Mouse (Mus musculus): ENCODE measurements around the gene Caskin1. TPM values are rescaled to one million over a fixed set of nuclear protein-coding genes. Genes with fewer than 3 reads are reported as not detected.
A peak's percentile ranks its signal among the peaks of the same experiment; 100 is the strongest.

Gene Caskin1
- polyA plus RNA-seq, 1 experiment from 2014 or later = 2.9 TPM

- Histone ChIP-seq H3K4me2 (ENCODE audit: low read depth, low read length) (no peak overlapping the region), H3K9me3 (ENCODE audit: control insufficient read depth, low read length) (no peaks in the 10 kb centered on the region), H3K27me3 (replicated peaks; ENCODE audit: control insufficient read depth, insufficient read depth, low read length) (no peaks in the 10 kb centered on the region), H3K27ac (replicated peaks; ENCODE audit: low read depth, low read length) (no peak overlapping the region), H3K4me3 (ENCODE audit: low read depth, low read length) (no peak overlapping the region), H3K4me1 (ENCODE audit: control insufficient read depth, insufficient read depth, low read length) (peaks cover 19% of the 10 kb centered on the region), H3K9ac (ENCODE audit: low read depth, low read length) (no peak overlapping the region), H3K36me3 (ENCODE audit: control insufficient read depth, insufficient read depth, low read length) (peaks cover 40% of the 10 kb centered on the region)
- ATAC-seq (ENCODE audit: low read depth) = no peak
- DNase-seq (ENCODE audit: low spot score) = no peak
- WGBS = 91% methylated on average over 10 of the region's 10 CpGs
These were observed 12.2 kb upstream of the Caskin1 start for GRCm38 (mm10) chr17:24476022-24476776.

DNA sequence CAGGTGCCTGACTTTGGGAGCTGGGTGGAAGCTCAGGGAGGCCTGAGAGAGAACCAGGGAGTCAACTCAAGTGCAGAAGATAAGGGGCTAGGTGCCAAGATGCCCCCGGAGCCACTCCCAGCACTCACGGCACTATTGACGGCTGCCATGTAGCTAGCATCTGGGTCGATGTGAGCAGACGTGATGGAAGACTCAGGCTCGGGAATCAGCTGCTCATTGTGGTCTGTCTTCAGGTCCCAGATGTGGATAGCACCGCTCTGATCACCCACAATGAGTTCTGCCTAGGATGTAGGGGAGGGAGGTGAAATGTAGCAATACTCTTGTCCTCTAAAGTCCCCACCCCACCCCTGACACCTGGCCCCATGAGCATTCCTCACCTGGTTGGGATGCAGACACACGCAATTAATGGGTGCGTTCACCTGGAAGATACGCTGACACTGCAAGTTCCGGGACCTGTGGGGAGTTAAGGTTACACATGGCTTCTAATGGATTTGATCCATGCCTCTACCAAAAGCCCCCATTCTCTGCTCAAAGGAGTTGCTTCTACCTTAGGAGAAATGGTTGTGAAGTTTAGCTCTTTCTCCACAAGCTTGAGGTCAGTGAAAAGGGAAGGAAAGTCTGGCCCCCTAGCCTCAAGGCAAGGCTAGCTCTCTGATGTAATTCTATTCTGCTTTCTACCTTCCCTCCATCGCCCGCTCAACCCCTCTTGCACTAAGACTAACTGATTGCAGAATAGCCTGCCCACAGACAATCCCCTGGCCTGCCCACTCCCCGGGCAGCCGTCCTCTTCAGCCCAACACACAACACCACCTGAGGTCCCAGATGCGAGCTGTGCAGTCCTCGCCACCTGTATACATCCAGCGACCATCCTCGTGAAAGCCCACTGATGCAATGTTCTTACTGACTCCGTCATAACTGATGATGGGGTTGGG is 11.1 kb upstream of the Caskin1 start:
- H3K4me2 ChIP-seq (ENCODE audit: low read depth, low read length) = no peak overlapping the region
- no peak overlapping the region for H3K27ac ChIP-seq (replicated peaks; ENCODE audit: low read depth, low read length)
- H3K9ac ChIP-seq (ENCODE audit: low read depth, low read length) = no peak overlapping the region
- WGBS = 93% methylated on average over 20 of the region's 20 CpGs
- peaks cover 9% of the 10 kb centered on the region for H3K4me1 ChIP-seq (ENCODE audit: control insufficient read depth, insufficient read depth, low read length)
- H3K4me3 ChIP-seq (ENCODE audit: low read depth, low read length) = peak overlapping the region; percentile 83; the same call in 1 of the 2 replicates
- no peaks in the 10 kb centered on the region for H3K9me3 ChIP-seq (ENCODE audit: control insufficient read depth, low read length)
- H3K27me3 ChIP-seq (replicated peaks; ENCODE audit: control insufficient read depth, insufficient read depth, low read length) = no peaks in the 10 kb centered on the region
- ATAC-seq (ENCODE audit: low read depth) (no peak), DNase-seq (ENCODE audit: low spot score) (no peak)
- H3K36me3 ChIP-seq (ENCODE audit: control insufficient read depth, insufficient read depth, low read length) = peaks cover 40% of the 10 kb centered on the region

DNA sequence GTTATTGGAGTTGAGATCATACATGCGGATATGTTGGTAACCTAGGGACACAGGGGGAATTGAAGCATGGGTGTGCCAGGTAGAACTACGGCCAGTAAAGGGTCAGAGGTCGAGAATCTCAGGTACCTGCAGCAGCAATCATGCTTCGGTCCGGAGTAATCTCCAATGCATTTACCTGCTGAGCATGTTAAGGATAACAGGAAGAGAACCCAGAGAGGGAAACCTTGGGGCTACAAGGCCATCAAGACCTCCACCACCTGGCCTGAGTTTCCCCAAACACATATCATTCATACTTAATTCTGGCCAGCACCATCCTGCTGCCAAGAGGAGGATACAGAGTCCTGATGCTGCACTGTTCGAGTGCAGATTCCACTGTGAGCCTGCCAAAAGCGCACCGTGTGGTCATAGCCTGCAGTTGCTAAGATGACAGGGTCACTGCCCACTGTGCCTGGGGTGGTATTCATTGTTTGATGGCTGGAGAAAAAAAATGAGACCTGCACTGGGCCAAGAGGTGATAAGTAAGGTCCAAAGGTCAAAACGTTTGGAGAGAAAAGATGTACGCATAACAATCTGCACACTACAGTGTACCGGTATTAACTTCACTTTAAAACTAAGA is 10.3 kb upstream of the Caskin1 start:
- no peak for DNase-seq (ENCODE audit: low spot score)
- no peaks in the 10 kb centered on the region for H3K27me3 ChIP-seq (replicated peaks; ENCODE audit: control insufficient read depth, insufficient read depth, low read length)
- peaks cover 7% of the 10 kb centered on the region for H3K4me1 ChIP-seq (ENCODE audit: control insufficient read depth, insufficient read depth, low read length)
- H3K36me3 ChIP-seq (ENCODE audit: control insufficient read depth, insufficient read depth, low read length) = peaks cover 40% of the 10 kb centered on the region
- ATAC-seq (ENCODE audit: low read depth) = no peak
- H3K9me3 ChIP-seq (ENCODE audit: control insufficient read depth, low read length) = no peaks in the 10 kb centered on the region
- H3K27ac ChIP-seq (replicated peaks; ENCODE audit: low read depth, low read length) = peak overlapping the region; percentile 91
- H3K4me2 ChIP-seq (ENCODE audit: low read depth, low read length) = peak overlapping the region; percentile 87
- peak overlapping the region; percentile 92 for H3K9ac ChIP-seq (ENCODE audit: low read depth, low read length)
- 52% methylated on average over 11 of the region's 11 CpGs for WGBS
- H3K4me3 ChIP-seq (ENCODE audit: low read depth, low read length) = peak overlapping the region; percentile 83

DNA sequence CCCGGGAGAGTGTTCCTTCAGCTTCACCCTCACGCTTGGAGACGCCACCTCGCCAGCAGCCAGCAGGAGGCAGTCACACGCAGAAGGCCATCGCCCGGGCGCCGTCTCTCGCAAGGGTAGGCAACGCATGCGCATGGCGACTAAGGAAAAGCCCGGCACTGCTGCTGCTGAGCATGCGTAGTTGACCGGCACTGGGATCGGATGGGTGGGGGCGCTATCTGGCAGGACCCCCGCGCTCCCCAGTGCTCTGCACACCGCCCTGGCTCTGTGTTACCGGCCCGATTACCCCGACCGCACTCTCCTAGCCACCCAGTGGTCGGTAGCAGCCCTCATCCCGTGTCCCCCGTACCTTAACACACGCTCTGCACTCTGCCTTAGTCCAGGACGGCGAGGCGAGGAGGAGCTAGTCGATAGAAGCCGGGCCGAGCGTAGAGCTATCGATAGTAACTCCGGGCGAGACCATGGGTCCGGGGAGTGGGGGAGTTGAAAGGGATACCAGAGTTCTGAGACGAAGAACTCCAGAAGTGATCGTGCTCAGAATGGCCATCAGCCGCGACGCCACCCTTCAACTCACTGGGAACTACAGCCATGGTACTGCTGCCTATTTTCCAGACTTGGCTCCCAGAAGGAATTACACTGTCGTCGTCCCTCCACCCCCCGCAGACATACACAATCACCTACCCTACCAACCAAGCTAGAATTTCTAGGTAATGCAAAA is 9.6 kb upstream of the Caskin1 start, which contains the start of gene Mlst8:
TSS of gene Mlst8 (minus strand) at position 416 of the 718 bp plus-strand sequence.
- H3K36me3 ChIP-seq (ENCODE audit: control insufficient read depth, insufficient read depth, low read length) = peaks cover 36% of the 10 kb centered on the region
- peak within 1 kb of the TSS; percentile 91 for H3K27ac ChIP-seq (replicated peaks; ENCODE audit: low read depth, low read length)
- H3K4me2 ChIP-seq (ENCODE audit: low read depth, low read length) = peak within 1 kb of the TSS; percentile 87
- DNase-seq (ENCODE audit: low spot score) = peak; percentile 97
- no peaks in the 10 kb centered on the region for H3K9me3 ChIP-seq (ENCODE audit: control insufficient read depth, low read length)
- no peaks in the 10 kb centered on the region for H3K27me3 ChIP-seq (replicated peaks; ENCODE audit: control insufficient read depth, insufficient read depth, low read length)
- 0% methylated on average over 44 of the region's 48 CpGs for WGBS
- peaks cover 7% of the 10 kb centered on the region for H3K4me1 ChIP-seq (ENCODE audit: control insufficient read depth, insufficient read depth, low read length)
- H3K4me3 ChIP-seq (ENCODE audit: low read depth, low read length) = peak within 1 kb of the TSS; percentile 83
- peak within 1 kb of the TSS; percentile 92 for H3K9ac ChIP-seq (ENCODE audit: low read depth, low read length)
- peak; percentile 95 for ATAC-seq (ENCODE audit: low read depth)

- Histone ChIP-seq H3K4me3 (ENCODE audit: low read depth, low read length) (peak overlapping the region; percentile 83), H3K27me3 (replicated peaks; ENCODE audit: control insufficient read depth, insufficient read depth, low read length) (no peaks in the 10 kb centered on the region), H3K36me3 (ENCODE audit: control insufficient read depth, insufficient read depth, low read length) (peaks cover 34% of the 10 kb centered on the region), H3K9ac (ENCODE audit: low read depth, low read length) (peak overlapping the region; percentile 92; the same call in 1 of the 2 replicates), H3K27ac (replicated peaks; ENCODE audit: low read depth, low read length) (peak overlapping the region; percentile 91), H3K9me3 (ENCODE audit: control insufficient read depth, low read length) (no peaks in the 10 kb centered on the region), H3K4me2 (ENCODE audit: low read depth, low read length) (peak overlapping the region; percentile 87), H3K4me1 (ENCODE audit: control insufficient read depth, insufficient read depth, low read length) (peaks cover 7% of the 10 kb centered on the region)
- ATAC-seq (ENCODE audit: low read depth) (no peak), DNase-seq (ENCODE audit: low spot score) (no peak)
- 28% methylated on average over 1 of the region's 1 CpGs for WGBS
These were observed 9.0 kb upstream of the Caskin1 start for GRCm38 (mm10) chr17:24479431-24479830.

GRCm38 (mm10) chr17:24480201-24480826 is 8.1 kb upstream of the Caskin1 start:
- no peaks in the 10 kb centered on the region for H3K27me3 ChIP-seq (replicated peaks; ENCODE audit: control insufficient read depth, insufficient read depth, low read length)
- 0 out of 2 replicates have a peak overlapping the region, but pooled peaks have one; percentile 45 for H3K4me2 ChIP-seq (ENCODE audit: low read depth, low read length)
- H3K9me3 ChIP-seq (ENCODE audit: control insufficient read depth, low read length) = no peaks in the 10 kb centered on the region
- no peak overlapping the region for H3K4me3 ChIP-seq (ENCODE audit: low read depth, low read length)
- peaks cover 25% of the 10 kb centered on the region for H3K36me3 ChIP-seq (ENCODE audit: control insufficient read depth, insufficient read depth, low read length)
- WGBS = 54% methylated on average over 3 of the region's 3 CpGs
- ATAC-seq (ENCODE audit: low read depth) (no peak), DNase-seq (ENCODE audit: low spot score) (no peak)
- no peak overlapping the region for H3K27ac ChIP-seq (replicated peaks; ENCODE audit: low read depth, low read length)
- H3K9ac ChIP-seq (ENCODE audit: low read depth, low read length) = 0 out of 2 replicates have a peak overlapping the region, but pooled peaks have one; percentile 14
- H3K4me1 ChIP-seq (ENCODE audit: control insufficient read depth, insufficient read depth, low read length) = peaks cover 7% of the 10 kb centered on the region

GRCm38 (mm10) chr17:24481027-24481815 is 7.2 kb upstream of the Caskin1 start:
- H3K9me3 ChIP-seq (ENCODE audit: control insufficient read depth, low read length) = no peaks in the 10 kb centered on the region
- H3K36me3 ChIP-seq (ENCODE audit: control insufficient read depth, insufficient read depth, low read length) = peaks cover 16% of the 10 kb centered on the region
- no peak overlapping the region for H3K4me3 ChIP-seq (ENCODE audit: low read depth, low read length)
- DNase-seq (ENCODE audit: low spot score) (no peak), ATAC-seq (ENCODE audit: low read depth) (no peak)
- H3K27me3 ChIP-seq (replicated peaks; ENCODE audit: control insufficient read depth, insufficient read depth, low read length) = no peaks in the 10 kb centered on the region
- H3K4me1 ChIP-seq (ENCODE audit: control insufficient read depth, insufficient read depth, low read length) = peaks cover 7% of the 10 kb centered on the region
- WGBS = 94% methylated on average over 20 of the region's 20 CpGs
- no peak overlapping the region for H3K27ac ChIP-seq (replicated peaks; ENCODE audit: low read depth, low read length)
- no peak overlapping the region for H3K4me2 ChIP-seq (ENCODE audit: low read depth, low read length)
- no peak overlapping the region for H3K9ac ChIP-seq (ENCODE audit: low read depth, low read length)

Data from embryonic facial prominence, embryonic 14.5 days (tissue).